Mouse (Mus musculus) right cerebral cortex, adult 2 months (tissue): Measurements from ENCODE around the gene Slc16a3.

Source experiments
- DNase-seq, 2 experiments: peaks; one replicate each; pipeline ENCODE4 v3.0.0; 2021 to 2022; ENCODE audit warnings: low spot score in 2 of 2

Slc16a3 gene

GRCm38 (mm10) chr11:120973318-120973717, 25.0 kb downstream of the Slc16a3 start:
- DNase-seq, result no peak

GRCm38 (mm10) chr11:120979711-120980426, 31.6 kb downstream of the Slc16a3 start:
- no peak for DNase-seq

GRCm38 (mm10) chr11:120980427-120981035, 32.3 kb downstream of the Slc16a3 start:
- no peak for DNase-seq

- DNase-seq, result no peak
Measured at GRCm38 (mm10) chr11:120981661-120982060, 33.4 kb downstream of the Slc16a3 start.

GRCm38 (mm10) chr11:120982459-120982858, 34.2 kb downstream of the Slc16a3 start:
- DNase-seq, result no peak

- no peak for DNase-seq
Measured at GRCm38 (mm10) chr11:120984448-120985330, 36.4 kb downstream of the Slc16a3 start.

GRCm38 (mm10) chr11:120987608-120988007, 39.3 kb downstream of the Slc16a3 start:
- DNase-seq, result no peak

GRCm38 (mm10) chr11:120988410-120988809, 40.1 kb downstream of the Slc16a3 start:
- no peak for DNase-seq

GRCm38 (mm10) chr11:120989523-120989922, 41.2 kb downstream of the Slc16a3 start:
- DNase-seq, result no peak

- no peak for DNase-seq
Measured at GRCm38 (mm10) chr11:120990126-120990781, 42.0 kb downstream of the Slc16a3 start.

- DNase-seq, result peak; percentile 99
Measured at GRCm38 (mm10) chr11:120990951-120991526, 42.8 kb downstream of the Slc16a3 start, which contains the start of gene Csnk1d. Gene Csnk1d (minus strand): TSS chr11:120991330.

GRCm38 (mm10) chr11:120991791-120992190, 43.5 kb downstream of the Slc16a3 start:
- DNase-seq, result no peak

GRCm38 (mm10) chr11:120993080-120993479, 44.8 kb downstream of the Slc16a3 start:
- no peak for DNase-seq

- DNase-seq, result no peak
Measured at GRCm38 (mm10) chr11:120993586-120993985, 45.3 kb downstream of the Slc16a3 start.

- DNase-seq, result no peak
Measured at GRCm38 (mm10) chr11:120994741-120995140, 46.5 kb downstream of the Slc16a3 start.

GRCm38 (mm10) chr11:121001966-121002365, 53.7 kb downstream of the Slc16a3 start:
- DNase-seq, result no peak

- no peak for DNase-seq
Measured at GRCm38 (mm10) chr11:121004281-121004680, 56.0 kb downstream of the Slc16a3 start.

GRCm38 (mm10) chr11:121006184-121006583, 57.9 kb downstream of the Slc16a3 start:
- DNase-seq, result no peak

GRCm38 (mm10) chr11:121010044-121010755, 61.9 kb downstream of the Slc16a3 start:
- no peak for DNase-seq
